In the genomic region with DNA sequence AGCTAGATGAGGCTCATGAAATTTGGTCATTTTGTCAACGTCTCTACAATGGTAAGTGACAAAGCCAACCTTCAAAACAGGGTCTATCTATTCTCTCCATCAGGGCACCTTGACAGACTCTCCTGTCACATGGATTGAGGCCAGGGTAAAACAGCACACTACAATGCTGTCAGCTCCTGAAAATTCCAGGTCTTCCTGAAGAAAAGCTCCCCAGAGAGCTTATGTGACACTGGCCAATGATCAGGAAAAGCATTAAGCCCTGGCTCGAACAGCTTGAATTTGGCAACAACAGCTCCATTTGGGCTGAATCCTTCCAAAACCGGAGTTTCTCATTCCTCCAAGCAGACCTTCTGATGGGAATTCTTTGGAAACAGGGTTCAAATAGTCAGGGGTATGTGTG, we compare ENCODE assay signal across 21 mouse cellular contexts. TPM values are rescaled to one million over a fixed set of nuclear protein-coding genes. Genes with fewer than 3 reads are reported as not detected.
A peak's percentile ranks its signal among the peaks of the same experiment; 100 is the strongest.
DNase-seq lines count a peak whose midpoint lies in the region; ATAC-seq and TF ChIP-seq lines count a peak whose summit lies in the region.
"Had no signal": no experiment of that assay in that cellular context is flagged by ENCODE, and none has a peak within 500 bp of the region (broad histone marks: within the 10 kb centered on the region; RNA-seq: fewer than 3 reads in every experiment).

No protein-coding gene starts in this region.

- intact Hi-C loops in left cerebral cortex, adult 2 months (cut with DNase I), result loop anchor here (2.0 to 5.0 kb wide), 2 partner anchors 15 to 64 kb away; no protein-coding TSS in a partner anchor
- intact Hi-C loops in left cerebral cortex, postnatal 36 days (cut with DNase I), result loop anchor here (5.0 kb wide), 1 partner anchor 64 kb away; no protein-coding TSS in a partner anchor

- H3K27ac ChIP-seq in left cerebral cortex, adult 2 months, result peak overlapping the region; percentile 84
- H3K27ac ChIP-seq in hindbrain, embryonic 16.5 days (ENCODE audit: low read depth, low read length), result no peak overlapping the region
- H3K27ac ChIP-seq: embryonic facial prominence, embryonic 12.5 days; heart, adult 2 months; heart, embryonic 15.5 days; hindbrain, embryonic 13.5 days; intestine, embryonic 15.5 days had no signal

- no peaks in the 10 kb centered on the region for H3K9me3 ChIP-seq in hindbrain, embryonic 16.5 days (ENCODE audit: control insufficient read depth, low read length)
- H3K9me3 ChIP-seq: embryonic facial prominence, embryonic 12.5 days; heart, embryonic 15.5 days; hindbrain, embryonic 13.5 days; intestine, embryonic 15.5 days had no signal

- H3K36me3 ChIP-seq in hindbrain, embryonic 16.5 days (ENCODE audit: control insufficient read depth, insufficient read depth, low read length), result no peaks in the 10 kb centered on the region
- H3K36me3 ChIP-seq: embryonic facial prominence, embryonic 12.5 days; heart, embryonic 15.5 days; hindbrain, embryonic 13.5 days; intestine, embryonic 15.5 days had no signal

- peak; percentile 71 for DNase-seq in cerebellum, adult 11-12 months
- DNase-seq in cerebellum, adult 11 months, result no peak
- DNase-seq in left cerebral cortex, adult 2 months (ENCODE audit: extremely low spot score in 1 of 2, low spot score in 2 of 2), result no peak
- no peak for DNase-seq in left cerebral cortex, postnatal 36 days (ENCODE audit: low spot score in 2 of 2)
- DNase-seq in cerebellum, postnatal 14 days, result peak; percentile 43 to 72
- no peak for DNase-seq in right cerebral cortex, adult 18-20 months
- DNase-seq: adrenal gland, adult 2 months; adrenal gland, postnatal 25 days; embryo, embryonic 11 days; gastrocnemius, postnatal 14 days; heart, adult 2 months; heart, postnatal 14 days; kidney, adult 18-20 months had no signal

- H3K27me3 ChIP-seq in hindbrain, embryonic 16.5 days (replicated peaks; ENCODE audit: control insufficient read depth, insufficient read depth, low read length), result no peaks in the 10 kb centered on the region
- H3K27me3 ChIP-seq: embryonic facial prominence, embryonic 12.5 days; heart, embryonic 15.5 days; hindbrain, embryonic 13.5 days; intestine, embryonic 15.5 days had no signal

- no peak overlapping the region for H3K4me3 ChIP-seq in left cerebral cortex, adult 2 months
- H3K4me3 ChIP-seq in hindbrain, embryonic 16.5 days (ENCODE audit: low read length), result no peak overlapping the region
- H3K4me3 ChIP-seq: embryonic facial prominence, embryonic 12.5 days; heart, adult 2 months; heart, embryonic 15.5 days; hindbrain, embryonic 13.5 days; intestine, embryonic 15.5 days had no signal

- TF ChIP-seq CTCF in left cerebral cortex, adult 2 months (IDR thresholded peaks at IDR 0.05), result no peak

- no peak for ATAC-seq in hindbrain, embryonic 16.5 days
- ATAC-seq: intestine, embryonic 15.5 days had no signal

- peaks cover 7% of the 10 kb centered on the region for H3K4me1 ChIP-seq in hindbrain, embryonic 16.5 days (ENCODE audit: control insufficient read depth, insufficient read depth, low read depth, low read length)
- H3K4me1 ChIP-seq: embryonic facial prominence, embryonic 12.5 days; heart, embryonic 15.5 days; hindbrain, embryonic 13.5 days; intestine, embryonic 15.5 days had no signal

- 71% methylated on average over 3 of the region's 3 CpGs for WGBS in hindbrain, embryonic 16.5 days

- H3K9ac ChIP-seq in hindbrain, embryonic 16.5 days (ENCODE audit: low read depth, low read length), result no peak overlapping the region
- H3K9ac ChIP-seq: embryonic facial prominence, embryonic 12.5 days; heart, embryonic 15.5 days; hindbrain, embryonic 13.5 days; intestine, embryonic 15.5 days had no signal

- H3K4me2 ChIP-seq in hindbrain, embryonic 16.5 days (ENCODE audit: low read length), result no peak overlapping the region
- H3K4me2 ChIP-seq: embryonic facial prominence, embryonic 12.5 days; heart, embryonic 11.5 days; heart, embryonic 15.5 days; hindbrain, embryonic 13.5 days; intestine, embryonic 15.5 days had no signal

RNA-seq across cellular contexts. Expression of a gene that starts 37.8 kb away (rescaled TPM):
- 100 to 1,000 TPM; 348 to 386 TPM for total RNA-seq in left cerebral cortex, adult 2 months (2021)
- total RNA-seq in left cerebral cortex, postnatal 36 days (2021), result 100 to 1,000 TPM; 371 to 401 TPM
- 20.4 and 23.5 TPM in 2 replicates for polyA plus RNA-seq in hindbrain, embryonic 16.5 days (2015; fragmentation: Nextera tagmentation; extraction: Ambion mirVana)
- total RNA-seq: CH12.LX; hematopoietic stem cell, adult 5-6 weeks had no signal

Comparison
In these comparisons a context has a peak if more than half of its experiments do, and no peak if none do; other contexts are left out.
1. DNase-seq: peak in cerebellum, adult 11-12 months (single experiment) and cerebellum, postnatal 14 days (2 of 2); none in cerebellum, adult 11 months (single experiment), left cerebral cortex, adult 2 months (0 of 2), left cerebral cortex, postnatal 36 days (0 of 2) and right cerebral cortex, adult 18-20 months (single experiment).